Mouse (Mus musculus) heart, embryonic 16.5 days (tissue): ENCODE measurements around the gene St6galnac1. TPM values are rescaled to one million over a fixed set of nuclear protein-coding genes. Genes with fewer than 3 reads are reported as not detected.
A peak's percentile ranks its signal among the peaks of the same experiment; 100 is the strongest.

Source experiments
- ATAC-seq: fragments of 200-750 bp; cut with Nextera tagmentation; replicated peaks from 2 replicates; pipeline ENCODE4 v1.8.0; 2017; ENCODE audit warnings: moderate number of reproducible peaks; ENCODE audit not compliant: insufficient read depth, low FRiP score; ENCODE audit errors: extremely low read depth
- H3K27ac ChIP-seq: fragments of 300-500 bp; sonication (generic); 2 replicates; pipeline ENCODE4 v1.5.1; 2014; ENCODE audit warnings: mild to moderate bottlenecking, low read length, control low read depth, moderate library complexity
- H3K27me3 ChIP-seq: fragments of 300-500 bp; sonication (generic); 2 replicates; pipeline ENCODE4 v1.6.1; 2014; ENCODE audit warnings: low read length, mixed read lengths; ENCODE audit not compliant: control insufficient read depth, insufficient read depth
- H3K36me3 ChIP-seq: fragments of 300-500 bp; sonication (generic); 2 replicates; pipeline ENCODE4 v1.6.1; 2014; ENCODE audit not compliant: control insufficient read depth, insufficient read depth
- H3K4me1 ChIP-seq: fragments of 300-500 bp; sonication (generic); 2 replicates; pipeline ENCODE4 v1.6.1; 2014; ENCODE audit warnings: low read length, mixed read lengths; ENCODE audit not compliant: control insufficient read depth, insufficient read depth
- H3K4me2 ChIP-seq: fragments of 300-500 bp; sonication (generic); 2 replicates; pipeline ENCODE4 v1.6.1; 2014; ENCODE audit warnings: low read depth, mild to moderate bottlenecking, control low read depth, low read length
- H3K4me3 ChIP-seq: fragments of 300-500 bp; sonication (generic); 2 replicates; pipeline ENCODE4 v1.5.1; 2014; ENCODE audit warnings: mild to moderate bottlenecking, control low read depth, low read length
- H3K9ac ChIP-seq: fragments of 300-500 bp; sonication (generic); 2 replicates; pipeline ENCODE4 v1.6.1; 2014; ENCODE audit warnings: low read length, control low read depth
- H3K9me3 ChIP-seq: fragments of 300-500 bp; sonication (generic); replicated peaks from 2 replicates; pipeline ENCODE4 v1.6.1; 2016; ENCODE audit warnings: low read length; ENCODE audit not compliant: control insufficient read depth
- WGBS: fragments of 180-500 bp; shearing (Covaris S2); extraction: QIAGEN DNeasy Blood & Tissue Kit; methylation state at CpG from one replicate; pipeline ENCODE4 v1.1.7; 2014; 5-methylcytosine and 5-hydroxymethylcytosine counted together
- polyA plus RNA-seq: library from polyadenylated mRNA; unstranded; fragments of >200 nt; fragmentation: Nextera tagmentation; extraction: Ambion mirVana; gene quantifications from 2 replicates; pipeline ENCODE4 v1.2.1, GENCODE M21; 2015

St6galnac1 gene
- polyA plus RNA-seq, 1 experiment from 2014 or later: not detected

GRCm38 (mm10) chr11:116808811-116809395 is 33.6 kb upstream of the St6galnac1 start:
- Histone ChIP-seq H3K9ac (peak overlapping the region; percentile 21; the same call in 1 of the 2 replicates), H3K27ac (no peak overlapping the region), H3K4me2 (no peak overlapping the region), H3K36me3 (no peaks in the 10 kb centered on the region), H3K4me1 (peaks cover 30% of the 10 kb centered on the region), H3K4me3 (no peak overlapping the region), H3K9me3 (no peaks in the 10 kb centered on the region), H3K27me3 (no peaks in the 10 kb centered on the region; the same call in 1 of the 2 replicates)
- no peak for ATAC-seq
- WGBS: 82% methylated on average over 11 of the region's 11 CpGs

- 0 out of 2 replicates have a peak, but pooled peaks have one; percentile 24 for ATAC-seq
- H3K4me2 ChIP-seq: no peak overlapping the region
- H3K9me3 ChIP-seq: no peaks in the 10 kb centered on the region
- H3K4me1 ChIP-seq: peaks cover 21% of the 10 kb centered on the region
- peak overlapping the region; percentile 21; the same call in 1 of the 2 replicates for H3K9ac ChIP-seq
- H3K4me3 ChIP-seq: no peak overlapping the region
- peak overlapping the region; percentile 15; the same call in 1 of the 2 replicates for H3K27ac ChIP-seq
- 24% methylated on average over 7 of the region's 7 CpGs for WGBS
- no peaks in the 10 kb centered on the region; the same call in 1 of the 2 replicates for H3K27me3 ChIP-seq
- no peaks in the 10 kb centered on the region for H3K36me3 ChIP-seq
Measured at GRCm38 (mm10) chr11:116807938-116808606, 32.8 kb upstream of the St6galnac1 start.

GRCm38 (mm10) chr11:116807526-116807925 is 32.2 kb upstream of the St6galnac1 start:
- Histone ChIP-seq H3K9ac (no peak overlapping the region), H3K9me3 (no peaks in the 10 kb centered on the region), H3K27ac (peak overlapping the region; percentile 15), H3K4me2 (no peak overlapping the region), H3K36me3 (no peaks in the 10 kb centered on the region), H3K4me1 (peaks cover 16% of the 10 kb centered on the region), H3K4me3 (no peak overlapping the region), H3K27me3 (no peaks in the 10 kb centered on the region; the same call in 1 of the 2 replicates)
- no peak for ATAC-seq
- WGBS: 71% methylated on average over 3 of the region's 3 CpGs

DNA sequence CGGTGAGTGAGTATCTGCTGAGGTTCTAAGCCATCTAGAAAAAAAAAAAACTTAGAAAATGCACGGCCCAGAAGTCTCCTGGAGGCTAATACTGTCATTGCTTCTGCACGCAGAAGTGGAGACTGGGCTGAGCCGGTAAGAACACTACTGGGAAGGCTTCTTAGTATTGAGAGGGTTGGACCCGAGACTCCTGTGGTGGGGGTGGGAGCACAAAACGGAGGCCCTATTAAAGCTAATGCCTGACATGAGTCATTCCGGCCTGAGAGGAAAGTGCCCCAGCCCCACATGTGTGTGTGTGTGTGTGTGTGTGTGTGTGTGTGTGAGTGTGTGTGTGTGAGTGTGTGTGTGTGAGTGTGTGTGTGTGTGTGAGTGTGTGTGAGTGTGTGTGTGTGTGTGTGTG is 31.8 kb upstream of the St6galnac1 start:
- H3K4me1 ChIP-seq: peaks cover 13% of the 10 kb centered on the region
- no peak overlapping the region for H3K4me2 ChIP-seq
- H3K9ac ChIP-seq: no peak overlapping the region
- H3K4me3 ChIP-seq: no peak overlapping the region
- H3K27me3 ChIP-seq: no peaks in the 10 kb centered on the region; the same call in 1 of the 2 replicates
- no peak for ATAC-seq
- H3K9me3 ChIP-seq: no peaks in the 10 kb centered on the region
- H3K27ac ChIP-seq: peak overlapping the region; percentile 59
- WGBS: 45% methylated on average over 7 of the region's 7 CpGs
- no peaks in the 10 kb centered on the region for H3K36me3 ChIP-seq

GRCm38 (mm10) chr11:116806136-116807071 is 31.1 kb upstream of the St6galnac1 start:
- no peak overlapping the region for H3K4me3 ChIP-seq
- WGBS: 67% methylated on average over 15 of the region's 15 CpGs
- 0 out of 2 replicates have a peak, but pooled peaks have one; percentile 31 for ATAC-seq
- H3K9me3 ChIP-seq: no peaks in the 10 kb centered on the region
- H3K4me1 ChIP-seq: peaks cover 9% of the 10 kb centered on the region
- H3K36me3 ChIP-seq: no peaks in the 10 kb centered on the region
- H3K27me3 ChIP-seq: no peaks in the 10 kb centered on the region; the same call in 1 of the 2 replicates
- peak overlapping the region; percentile 60; the same call in 1 of the 2 replicates for H3K27ac ChIP-seq
- no peak overlapping the region for H3K4me2 ChIP-seq
- H3K9ac ChIP-seq: no peak overlapping the region

DNA sequence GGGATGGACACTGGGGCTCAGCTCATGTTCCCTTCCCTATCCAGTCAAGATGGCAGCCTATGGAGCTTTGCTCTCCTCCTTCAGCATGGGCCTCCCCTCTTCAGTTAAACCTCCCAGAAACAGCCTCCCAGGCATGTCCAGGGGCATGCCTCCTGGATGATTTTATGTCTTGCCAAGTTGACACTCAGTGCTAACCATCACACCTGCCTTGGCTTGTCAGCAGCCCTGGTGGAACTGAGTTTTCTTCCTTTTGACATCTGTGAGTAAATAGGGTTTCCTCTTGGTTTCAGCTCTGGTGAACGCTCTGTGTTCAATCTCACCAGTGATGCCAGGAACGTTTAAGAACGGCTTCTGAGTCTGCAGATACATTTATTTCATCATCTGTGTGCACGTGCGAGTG is 27.4 kb upstream of the St6galnac1 start:
- peaks cover 5% of the 10 kb centered on the region; the same call in 1 of the 2 replicates for H3K4me1 ChIP-seq
- H3K27ac ChIP-seq: no peak overlapping the region
- H3K9ac ChIP-seq: no peak overlapping the region
- H3K9me3 ChIP-seq: no peaks in the 10 kb centered on the region
- no peaks in the 10 kb centered on the region for H3K36me3 ChIP-seq
- H3K4me3 ChIP-seq: no peak overlapping the region
- no peaks in the 10 kb centered on the region for H3K27me3 ChIP-seq
- 77% methylated on average over 5 of the region's 5 CpGs for WGBS
- ATAC-seq: no peak
- H3K4me2 ChIP-seq: no peak overlapping the region

- 66% methylated on average over 5 of the region's 5 CpGs for WGBS
- no peak for ATAC-seq
Measured at GRCm38 (mm10) chr11:116801106-116801505, 25.8 kb upstream of the St6galnac1 start.

DNA sequence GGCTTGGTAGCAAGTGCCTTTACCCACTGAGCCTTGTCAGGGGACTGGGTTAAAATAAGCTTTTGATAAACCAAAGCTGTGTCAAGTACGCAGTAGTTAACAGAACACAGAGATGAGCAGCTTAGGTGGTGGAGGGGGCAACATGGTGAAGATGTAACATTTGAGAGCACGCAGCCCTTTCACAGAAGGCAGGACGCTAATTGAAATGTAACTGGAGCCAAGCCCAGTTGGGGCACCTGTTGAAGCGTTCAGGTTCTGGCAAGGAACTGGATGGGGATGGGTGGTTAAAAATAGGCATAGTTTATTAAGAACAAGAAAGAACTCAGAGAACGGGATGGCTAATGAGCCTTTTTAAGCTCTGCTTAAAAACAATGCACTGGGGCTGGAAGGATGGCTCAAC is 24.1 kb upstream of the St6galnac1 start:
- Histone ChIP-seq H3K4me3 (no peak overlapping the region), H3K27ac (peak overlapping the region; percentile 65), H3K4me2 (no peak overlapping the region), H3K4me1 (peaks cover 5% of the 10 kb centered on the region; the same call in 1 of the 2 replicates), H3K9ac (0 out of 2 replicates have a peak overlapping the region, but pooled peaks have one; percentile 15), H3K9me3 (no peaks in the 10 kb centered on the region), H3K27me3 (no peaks in the 10 kb centered on the region), H3K36me3 (no peaks in the 10 kb centered on the region)
- WGBS: 48% methylated on average over 5 of the region's 5 CpGs
- peak; percentile 41; the same call in 1 of the 2 replicates for ATAC-seq

More at GRCm38 (mm10) chr11:116801106-116801505, 25.8 kb upstream of the St6galnac1 start:
- H3K36me3 ChIP-seq: no peaks in the 10 kb centered on the region
- H3K9me3 ChIP-seq: no peaks in the 10 kb centered on the region
- H3K4me2 ChIP-seq: no peak overlapping the region
- no peak overlapping the region for H3K4me3 ChIP-seq
- no peak overlapping the region for H3K9ac ChIP-seq
- peaks cover 5% of the 10 kb centered on the region; the same call in 1 of the 2 replicates for H3K4me1 ChIP-seq
- no peaks in the 10 kb centered on the region for H3K27me3 ChIP-seq
- H3K27ac ChIP-seq: no peak overlapping the region
